Mouse (Mus musculus) CH12.LX (cell line): ENCODE measurements around the gene Grid1. TPM values are rescaled to one million over a fixed set of nuclear protein-coding genes. Genes with fewer than 3 reads are reported as not detected.

Experiments used
- DNase-seq: peaks from one replicate; pipeline ENCODE4 v3.0.0-alpha.2; 2013; ENCODE audit errors: extremely low read depth
- H3K27ac ChIP-seq: 2 replicates; pipeline ENCODE4 v1.5.1; 2012; ENCODE audit warnings: low read depth, mild to moderate bottlenecking, control low read depth, moderate library complexity; ENCODE audit not compliant: insufficient read depth
- H3K27me3 ChIP-seq: replicated peaks from 2 replicates; pipeline ENCODE3; 2012; ENCODE audit warnings: inconsistent platforms
- H3K36me3 ChIP-seq, 2 experiments: replicated peaks in 1 of 2; 2 replicates each; pipeline versions ENCODE3 to v1.6.1; 2012; ENCODE audit warnings: inconsistent platforms in 1 of 2, low read length in 1 of 2, mild to moderate bottlenecking in 1 of 2, mixed read lengths in 1 of 2, moderate library complexity in 1 of 2; ENCODE audit not compliant: control insufficient read depth in 1 of 2, insufficient read depth in 1 of 2
- H3K4me1 ChIP-seq, 2 experiments: 2 replicates each; pipeline ENCODE4 v1.6.1; 2012; ENCODE audit warnings: inconsistent platforms in 1 of 2, moderate library complexity in 1 of 2; ENCODE audit not compliant: insufficient read depth in 2 of 2, control insufficient read depth in 1 of 2
- H3K4me2 ChIP-seq: 2 replicates; pipeline ENCODE4 v1.6.1; 2012; ENCODE audit warnings: low read depth, mild to moderate bottlenecking, control low read depth; ENCODE audit not compliant: poor library complexity, insufficient read depth, severe bottlenecking
- H3K4me3 ChIP-seq, 3 experiments: fragments of 150-350 bp in 1 of 3; sonication (generic) in 1 of 3; replicated peaks in 1 of 3; 2 replicates each; pipeline versions ENCODE3 to v1.5.1; 2011 to 2012; ENCODE audit warnings: low read depth in 2 of 3, low read length in 2 of 3, mild to moderate bottlenecking in 2 of 3, moderate library complexity in 2 of 3, control low read depth in 1 of 3, improper control_type of control experiment in 1 of 3, inconsistent platforms in 1 of 3, mixed read lengths in 1 of 3; ENCODE audit not compliant: poor library complexity in 1 of 3
- H3K79me2 ChIP-seq: replicated peaks from 2 replicates; pipeline ENCODE4 v1.6.1; 2012; ENCODE audit warnings: mild to moderate bottlenecking, moderate library complexity; ENCODE audit not compliant: control insufficient read depth, poor library complexity, insufficient read depth, severe bottlenecking; ENCODE audit errors: extremely low read depth
- H3K9ac ChIP-seq: 2 replicates; pipeline ENCODE4 v1.6.1; 2012; ENCODE audit warnings: low read depth, mild to moderate bottlenecking, control low read depth, moderate library complexity; ENCODE audit not compliant: insufficient read depth
- H3K9me3 ChIP-seq: replicated peaks from 2 replicates; pipeline ENCODE3; 2012; ENCODE audit warnings: low read length, inconsistent platforms, mixed read lengths
- BHLHE40 ChIP-seq: IDR thresholded peaks from 2 replicates; pipeline ENCODE4 v1.6.1; 2011; ENCODE audit warnings: mild to moderate bottlenecking, low read depth, low read length, improper control_type of control experiment
- CHD1 ChIP-seq: IDR thresholded peaks from 2 replicates; pipeline ENCODE4 v1.6.1; 2012; ENCODE audit warnings: low read depth, low read length, improper control_type of control experiment, inconsistent platforms
- CHD2 ChIP-seq: IDR thresholded peaks from 2 replicates; pipeline ENCODE4 v1.6.1; 2011; ENCODE audit warnings: low read length, improper control_type of control experiment
- CTCF ChIP-seq, 2 experiments: IDR thresholded peaks in 1 of 2; conservative IDR thresholded peaks in 1 of 2; 2 replicates each; pipeline ENCODE4 v1.5.1; 2011 to 2012; ENCODE audit warnings: low read depth in 2 of 2, low read length in 2 of 2, improper control_type of control experiment in 1 of 2, inconsistent platforms in 1 of 2, mild to moderate bottlenecking in 1 of 2, moderate library complexity in 1 of 2
- E2F4 ChIP-seq: IDR thresholded peaks from 2 replicates; pipeline ENCODE4 v1.6.1; 2011; ENCODE audit warnings: low read depth, low read length, improper control_type of control experiment; ENCODE audit not compliant: insufficient replicate concordance
- ELF1 ChIP-seq: IDR thresholded peaks from 2 replicates; pipeline ENCODE4 v1.6.1; 2014; ENCODE audit warnings: low read depth, mild to moderate bottlenecking, inconsistent platforms, low read length, improper control_type of control experiment
- IRF4 ChIP-seq: IDR thresholded peaks from 2 replicates; pipeline ENCODE4 v1.6.1; 2014; ENCODE audit warnings: low read depth, mild to moderate bottlenecking, inconsistent platforms, low read length, improper control_type of control experiment
- JUN ChIP-seq: IDR thresholded peaks from 2 replicates; pipeline ENCODE4 v1.6.1; 2011; ENCODE audit warnings: low read depth, mild to moderate bottlenecking, low read length, improper control_type of control experiment, moderate library complexity; ENCODE audit not compliant: insufficient read depth
- MAFK ChIP-seq: IDR thresholded peaks from 2 replicates; pipeline ENCODE4 v1.6.1; 2011; ENCODE audit warnings: low read length, improper control_type of control experiment; ENCODE audit not compliant: insufficient replicate concordance
- MAX ChIP-seq: IDR thresholded peaks from 2 replicates; pipeline ENCODE4 v1.6.1; 2011; ENCODE audit warnings: low read length, improper control_type of control experiment
- NELFE ChIP-seq: IDR thresholded peaks from 2 replicates; pipeline ENCODE4 v1.6.1; 2011; ENCODE audit warnings: low read depth, low read length, improper control_type of control experiment
- PAX5 ChIP-seq: IDR thresholded peaks from 2 replicates; pipeline ENCODE4 v1.6.1; 2012; ENCODE audit warnings: low read length, inconsistent platforms, mixed read lengths
- POLR2AphosphoS2 ChIP-seq: IDR thresholded peaks from 2 replicates; pipeline ENCODE4 v1.6.1; 2011; ENCODE audit warnings: low read depth, low read length, improper control_type of control experiment
- RAD21 ChIP-seq: IDR thresholded peaks from 2 replicates; pipeline ENCODE4 v1.6.1; 2011; ENCODE audit warnings: low read depth, mild to moderate bottlenecking, low read length, improper control_type of control experiment, moderate library complexity
- SMC3 ChIP-seq: IDR thresholded peaks from 2 replicates; pipeline ENCODE4 v1.6.1; 2011; ENCODE audit warnings: low read depth, low read length, improper control_type of control experiment
- USF1 ChIP-seq: IDR thresholded peaks from 2 replicates; pipeline ENCODE4 v1.6.1; 2014; ENCODE audit warnings: low read depth, mild to moderate bottlenecking, inconsistent platforms, low read length, improper control_type of control experiment
- USF2 ChIP-seq: conservative IDR thresholded peaks from 2 replicates; pipeline ENCODE4 v1.6.1; 2011; ENCODE audit warnings: low read depth, low read length, improper control_type of control experiment
- ZC3H11A ChIP-seq: IDR thresholded peaks from 2 replicates; pipeline ENCODE4 v1.6.1; 2012; ENCODE audit warnings: low read depth, mild to moderate bottlenecking, inconsistent platforms, low read length, improper control_type of control experiment
- ZMIZ1 ChIP-seq: IDR thresholded peaks from 2 replicates; pipeline ENCODE4 v1.6.1; 2012; ENCODE audit warnings: low read depth, mild to moderate bottlenecking, inconsistent platforms, low read length, improper control_type of control experiment
- dilution Hi-C: fragments of 300-500 bp; cut with MboI; formaldehyde crosslinking; loops from 2 replicates; pipeline ENCODE4 v1.14.3; 2020; ENCODE audit warnings: low sequenced_read_pairs; ENCODE audit not compliant: extremely low pct_unique_long_range_greater_than_20kb, extremely low pct_ligation_motif_present
- in situ Hi-C: fragments of 300-500 bp; cut with MboI; formaldehyde crosslinking; loops from 3 replicates; pipeline ENCODE4 v1.14.3; 2019; ENCODE audit warnings: low sequenced_read_pairs, low pct_ligation_motif_present, low pct_unique_long_range_greater_than_20kb, mixed read lengths
- polyA plus RNA-seq: library from polyadenylated mRNA; unstranded; fragments of >175 nt; gene quantifications from 2 replicates; pipeline ENCODE4 v1.2.1, GENCODE M21; 2012; ENCODE audit warnings: low read depth; ENCODE audit not compliant: insufficient read length
- total RNA-seq, 2 experiments: library from RNA; depleted of rRNA; stranded (reverse); fragments of 300-350 nt in 1 of 2; fragments of >200 nt in 1 of 2; gene quantifications; 2 replicates each; pipeline ENCODE4 v1.2.3; 2012 to 2014

Gene Grid1
- total and polyA plus RNA-seq, 3 experiments = not detected

GRCm38 (mm10) chr14:34811490-34811808 is 8.5 kb upstream of the Grid1 start:
- H3K27ac ChIP-seq = no peak overlapping the region
- dilution Hi-C loops = no loop called here
- H3K4me3 ChIP-seq = no peak overlapping the region
- DNase-seq = no peak
- no peaks in the 10 kb centered on the region for H3K36me3 ChIP-seq
- H3K9me3 ChIP-seq = no peaks in the 10 kb centered on the region
- no peaks in the 10 kb centered on the region for H3K4me1 ChIP-seq
- peaks cover 22% of the 10 kb centered on the region for H3K27me3 ChIP-seq
- H3K79me2 ChIP-seq = no peaks in the 10 kb centered on the region
- no peak overlapping the region for H3K9ac ChIP-seq
- TF ChIP-seq IRF4 (no peak), ZC3H11A (no peak), POLR2AphosphoS2 (no peak)
- in situ Hi-C loops = loop anchor here (10.0 kb wide), 1 partner anchor 283 kb away; no protein-coding TSS in a partner anchor
- H3K4me2 ChIP-seq = no peak overlapping the region

GRCm38 (mm10) chr14:34816301-34816700 is 3.6 kb upstream of the Grid1 start:
- peaks cover 6% of the 10 kb centered on the region for H3K27me3 ChIP-seq
- no peak overlapping the region for H3K27ac ChIP-seq
- no peaks in the 10 kb centered on the region for H3K36me3 ChIP-seq
- H3K4me2 ChIP-seq = no peak overlapping the region
- in situ Hi-C loops = loop anchor here (10.0 kb wide), 1 partner anchor 278 kb away; no protein-coding TSS in a partner anchor
- TF ChIP-seq JUN = no peak
- TF ChIP-seq SMC3 = no peak
- no peak for TF ChIP-seq USF2
- no peak for TF ChIP-seq ZMIZ1
- TF ChIP-seq RAD21 = no peak
- no peak for TF ChIP-seq MAFK
- TF ChIP-seq MAX = no peak
- TF ChIP-seq POLR2AphosphoS2 = no peak
- TF ChIP-seq BHLHE40 = no peak
- TF ChIP-seq CHD2 = no peak
- TF ChIP-seq ELF1 = no peak
- no peak for TF ChIP-seq NELFE
- no peak for TF ChIP-seq CTCF (conservative IDR thresholded peaks at IDR 0.05 in 1 of 2, IDR thresholded peaks at IDR 0.05 in 1 of 2; ENCODE audit: low read depth in 2 of 2, low read length in 2 of 2)
- TF ChIP-seq PAX5 = no peak
- TF ChIP-seq CHD1 = no peak
- TF ChIP-seq USF1 = no peak
- no peak for TF ChIP-seq E2F4
- TF ChIP-seq, all 38 proteins: peak for 0
- H3K4me3 ChIP-seq = no peak overlapping the region
- dilution Hi-C loops = no loop called here
- H3K9me3 ChIP-seq = peaks cover 15% of the 10 kb centered on the region
- no peaks in the 10 kb centered on the region for H3K4me1 ChIP-seq
- no peak overlapping the region for H3K9ac ChIP-seq
- DNase-seq = no peak
- no peaks in the 10 kb centered on the region for H3K79me2 ChIP-seq
